Mouse (Mus musculus): ENCODE results near the gene Phykpl. TPM values are rescaled to one million over a fixed set of nuclear protein-coding genes. Genes with fewer than 3 reads are reported as not detected.

Phykpl gene
- polyA plus RNA-seq (2012; rRNA removed) (20.5 and 21.5 TPM in 2 replicates), polyA plus RNA-seq (2014; fragmentation: Nextera tagmentation; extraction: Ambion mirVana) (16.7 and 17.7 TPM in 2 replicates)

- peaks cover 38% of the 10 kb centered on the region for H3K36me3 ChIP-seq (ENCODE audit: control insufficient read depth, insufficient read depth, low read length)
- peak within 1 kb of the TSS; percentile 85 for H3K4me2 ChIP-seq (replicated peaks; ENCODE audit: low read depth, low read length, severe bottlenecking)
- peaks cover 8% of the 10 kb centered on the region for H3K4me1 ChIP-seq (ENCODE audit: control insufficient read depth, insufficient read depth, low read length)
- peak; percentile 83; the same call in 1 of the 2 replicates for TF ChIP-seq POLR2A (IDR thresholded peaks at IDR 0.05; ENCODE audit: borderline replicate concordance, extremely low read depth, insufficient read depth, insufficient read length)
- ATAC-seq (ENCODE audit: low FRiP score, low read depth) (peak; percentile 95), DNase-seq (ENCODE audit: low spot score) (peak; percentile 96)
- peak within 1 kb of the TSS; percentile 86 for H3K9ac ChIP-seq (ENCODE audit: low read depth, low read length, severe bottlenecking)
- H3K27me3 ChIP-seq (ENCODE audit: control insufficient read depth, insufficient read depth, low read length) = no peaks in the 10 kb centered on the region
- H3K4me3 ChIP-seq (replicated peaks; ENCODE audit: low read length) = peak within 1 kb of the TSS; percentile 65
- H3K9me3 ChIP-seq (ENCODE audit: control insufficient read depth, low read length) = no peaks in the 10 kb centered on the region
- peak within 1 kb of the TSS; percentile 92 for H3K27ac ChIP-seq (replicated peaks; ENCODE audit: low read depth, low read length)
- under 1% methylated on average over 52 of the region's 59 CpGs for WGBS
Observed at GRCm38 (mm10) chr11:51584431-51585248, at the start of gene Phykpl. TSS of gene Phykpl (plus strand) at chr11:51584757.

- 32% methylated on average over 7 of the region's 7 CpGs for WGBS
- ATAC-seq (ENCODE audit: low FRiP score, low read depth) = no peak
Observed at GRCm38 (mm10) chr11:51538388-51538787, 46.2 kb upstream of the Phykpl start.

GRCm38 (mm10) chr11:51538919-51539758 lies 45.4 kb upstream of the Phykpl start:
- Histone ChIP-seq H3K27ac (replicated peaks; ENCODE audit: low read depth, low read length) (no peak overlapping the region), H3K4me1 (ENCODE audit: control insufficient read depth, insufficient read depth, low read length) (peaks cover 19% of the 10 kb centered on the region), H3K27me3 (ENCODE audit: control insufficient read depth, insufficient read depth, low read length) (no peaks in the 10 kb centered on the region), H3K9ac (ENCODE audit: low read depth, low read length, severe bottlenecking) (no peak overlapping the region), H3K4me2 (replicated peaks; ENCODE audit: low read depth, low read length, severe bottlenecking) (no peak overlapping the region), H3K36me3 (ENCODE audit: control insufficient read depth, insufficient read depth, low read length) (no peaks in the 10 kb centered on the region), H3K4me3 (replicated peaks; ENCODE audit: low read length) (no peak overlapping the region), H3K9me3 (ENCODE audit: control insufficient read depth, low read length) (no peaks in the 10 kb centered on the region)
- 46% methylated on average over 13 of the region's 13 CpGs for WGBS
- TF ChIP-seq POLR2A (IDR thresholded peaks at IDR 0.05; ENCODE audit: borderline replicate concordance, extremely low read depth, insufficient read depth, insufficient read length) = no peak
- DNase-seq (ENCODE audit: low spot score) (no peak), ATAC-seq (ENCODE audit: low FRiP score, low read depth) (peak; percentile 32; the same call in 1 of the 2 replicates)

More at GRCm38 (mm10) chr11:51538388-51538787, 46.2 kb upstream of the Phykpl start:
- peaks cover 15% of the 10 kb centered on the region for H3K4me1 ChIP-seq (ENCODE audit: control insufficient read depth, insufficient read depth, low read length)
- H3K9me3 ChIP-seq (ENCODE audit: control insufficient read depth, low read length) = no peaks in the 10 kb centered on the region
- H3K27me3 ChIP-seq (ENCODE audit: control insufficient read depth, insufficient read depth, low read length) = no peaks in the 10 kb centered on the region
- H3K9ac ChIP-seq (ENCODE audit: low read depth, low read length, severe bottlenecking) = no peak overlapping the region
- no peaks in the 10 kb centered on the region for H3K36me3 ChIP-seq (ENCODE audit: control insufficient read depth, insufficient read depth, low read length)
- DNase-seq (ENCODE audit: low spot score) = no peak
- H3K4me3 ChIP-seq (replicated peaks; ENCODE audit: low read length) = no peak overlapping the region
- H3K4me2 ChIP-seq (replicated peaks; ENCODE audit: low read depth, low read length, severe bottlenecking) = no peak overlapping the region
- H3K27ac ChIP-seq (replicated peaks; ENCODE audit: low read depth, low read length) = no peak overlapping the region
- no peak for TF ChIP-seq POLR2A (IDR thresholded peaks at IDR 0.05; ENCODE audit: borderline replicate concordance, extremely low read depth, insufficient read depth, insufficient read length)

GRCm38 (mm10) chr11:51539759-51540282 lies 44.7 kb upstream of the Phykpl start:
- H3K36me3 ChIP-seq (ENCODE audit: control insufficient read depth, insufficient read depth, low read length) = no peaks in the 10 kb centered on the region
- H3K9me3 ChIP-seq (ENCODE audit: control insufficient read depth, low read length) = no peaks in the 10 kb centered on the region
- no peak overlapping the region for H3K27ac ChIP-seq (replicated peaks; ENCODE audit: low read depth, low read length)
- ATAC-seq (ENCODE audit: low FRiP score, low read depth) (peak; percentile 80), DNase-seq (ENCODE audit: low spot score) (peak; percentile 97)
- WGBS = 13% methylated on average over 10 of the region's 10 CpGs
- peaks cover 19% of the 10 kb centered on the region for H3K4me1 ChIP-seq (ENCODE audit: control insufficient read depth, insufficient read depth, low read length)
- no peak overlapping the region for H3K4me2 ChIP-seq (replicated peaks; ENCODE audit: low read depth, low read length, severe bottlenecking)
- no peak overlapping the region for H3K9ac ChIP-seq (ENCODE audit: low read depth, low read length, severe bottlenecking)
- TF ChIP-seq POLR2A (IDR thresholded peaks at IDR 0.05; ENCODE audit: borderline replicate concordance, extremely low read depth, insufficient read depth, insufficient read length) = no peak
- no peak overlapping the region for H3K4me3 ChIP-seq (replicated peaks; ENCODE audit: low read length)
- no peaks in the 10 kb centered on the region for H3K27me3 ChIP-seq (ENCODE audit: control insufficient read depth, insufficient read depth, low read length)

GRCm38 (mm10) chr11:51542424-51542823 lies 42.1 kb upstream of the Phykpl start:
- Histone ChIP-seq H3K9me3 (ENCODE audit: control insufficient read depth, low read length) (no peaks in the 10 kb centered on the region), H3K27me3 (ENCODE audit: control insufficient read depth, insufficient read depth, low read length) (no peaks in the 10 kb centered on the region), H3K4me1 (ENCODE audit: control insufficient read depth, insufficient read depth, low read length) (peaks cover 25% of the 10 kb centered on the region), H3K27ac (replicated peaks; ENCODE audit: low read depth, low read length) (no peak overlapping the region), H3K4me3 (replicated peaks; ENCODE audit: low read length) (no peak overlapping the region), H3K36me3 (ENCODE audit: control insufficient read depth, insufficient read depth, low read length) (no peaks in the 10 kb centered on the region), H3K4me2 (replicated peaks; ENCODE audit: low read depth, low read length, severe bottlenecking) (no peak overlapping the region), H3K9ac (ENCODE audit: low read depth, low read length, severe bottlenecking) (no peak overlapping the region)
- ATAC-seq (ENCODE audit: low FRiP score, low read depth) = no peak
- WGBS = 26% methylated on average over 9 of the region's 9 CpGs
- no peak for DNase-seq (ENCODE audit: low spot score)
- TF ChIP-seq POLR2A (IDR thresholded peaks at IDR 0.05; ENCODE audit: borderline replicate concordance, extremely low read depth, insufficient read depth, insufficient read length) = no peak
